ENCODE assay signal across 30 mouse cellular contexts in genomic region chr17:10432525-10433180, GRCm38 (mm10).
DNase-seq lines count a peak whose midpoint lies in the region; TF ChIP-seq lines count a peak whose summit lies in the region.
"Had no signal": no experiment of that assay in that cellular context is flagged by ENCODE, and none has a peak within 500 bp of the region (broad histone marks: within the 10 kb centered on the region; RNA-seq: fewer than 3 reads in every experiment).

No protein-coding gene starts in this region.

- peak overlapping the region; percentile 93 for H3K27ac ChIP-seq in ES-E14 (ENCODE audit: insufficient read depth, low read depth, low read length, poor library complexity, severe bottlenecking)
- H3K27ac ChIP-seq: embryonic facial prominence, embryonic 10.5 days; embryonic facial prominence, embryonic 13.5 days; gastrocnemius, adult 2 months; heart, embryonic 15.5 days; hindbrain, embryonic 10.5 days; hindbrain, embryonic 13.5 days; intestine, embryonic 15.5 days had no signal

- DNase-seq in heart, adult 11 months: peak; percentile 46
- no peak for DNase-seq in heart, adult 9 months (ENCODE audit: low spot score in 2 of 2)
- peak; percentile 3 for DNase-seq in testis, postnatal 10 days (ENCODE audit: low spot score)
- DNase-seq in testis, postnatal 14 days (ENCODE audit: low spot score): no peak
- DNase-seq in ES-E14 (ENCODE audit: low read depth, low spot score): peak; percentile 71
- DNase-seq in ZHBTc4 (ENCODE audit: low read depth, low spot score): peak; percentile 96
- DNase-seq in gastrocnemius, postnatal 25 days: no peak
- DNase-seq in left cerebral cortex, adult 18-20 months (ENCODE audit: low spot score in 2 of 2): no peak
- DNase-seq: adrenal gland, adult 2 months; adrenal gland, postnatal 14 days; B cell, adult 2 months; cerebellum, adult 11 months; cerebellum, adult 2 months; cerebellum, postnatal 10 days; cerebellum, postnatal 36 days; embryo, embryonic 11 days; forebrain, postnatal 0 days; gastrocnemius, adult 2 months; gastrocnemius, postnatal 14 days; heart, postnatal 10 days; heart, postnatal 36 days; kidney, adult 18-20 months had no signal

- peaks cover 18 to 19% of the 10 kb centered on the region in 2 experiments; a peak in 3 of 4 replicates for H3K4me1 ChIP-seq in ES-E14 (ENCODE audit: control insufficient read depth in 2 of 2, insufficient read depth in 2 of 2, low read length in 2 of 2, poor library complexity in 1 of 2)
- H3K4me1 ChIP-seq: embryonic facial prominence, embryonic 13.5 days; hindbrain, embryonic 13.5 days; intestine, embryonic 15.5 days had no signal

- no peaks in the 10 kb centered on the region for H3K9me3 ChIP-seq in ES-E14 (ENCODE audit: control insufficient read depth, insufficient read depth, low read depth, low read length)
- H3K9me3 ChIP-seq: embryonic facial prominence, embryonic 10.5 days; embryonic facial prominence, embryonic 13.5 days; heart, embryonic 12.5 days; heart, embryonic 15.5 days; hindbrain, embryonic 10.5 days; hindbrain, embryonic 13.5 days; intestine, embryonic 15.5 days had no signal

- peak overlapping the region; percentile 40; the same call in 1 of the 2 replicates for H3K9ac ChIP-seq in ES-E14 (ENCODE audit: insufficient read depth, low read depth, low read length, poor library complexity, severe bottlenecking)
- H3K9ac ChIP-seq: embryonic facial prominence, embryonic 13.5 days; forebrain, postnatal 0 days; heart, embryonic 12.5 days; heart, embryonic 15.5 days; hindbrain, embryonic 13.5 days; intestine, embryonic 15.5 days had no signal

- H3K4me3 ChIP-seq in ES-E14 (ENCODE audit: insufficient read depth in 1 of 2, low read depth in 1 of 2, low read length in 2 of 2, poor library complexity in 1 of 2, severe bottlenecking in 1 of 2): peak overlapping the region in 1 of 2 experiments; percentile 1; a peak in 1 of 4 replicates
- H3K4me3 ChIP-seq: embryonic facial prominence, embryonic 10.5 days; embryonic facial prominence, embryonic 13.5 days; erythroblast, embryonic 14.5 days; gastrocnemius, adult 2 months; heart, embryonic 12.5 days; heart, embryonic 15.5 days; hindbrain, embryonic 10.5 days; hindbrain, embryonic 13.5 days; intestine, embryonic 15.5 days had no signal

- in situ Hi-C loops in ES-E14 (cut with MboI; ENCODE audit: low sequenced_read_pairs in 2 of 2, unreplicated experiment in 2 of 2): no loop called here

- H3K36me3 ChIP-seq in ES-E14 (ENCODE audit: control insufficient read depth, insufficient read depth, low read length, poor library complexity, severe bottlenecking): no peaks in the 10 kb centered on the region
- H3K36me3 ChIP-seq: embryonic facial prominence, embryonic 10.5 days; embryonic facial prominence, embryonic 13.5 days; heart, embryonic 12.5 days; heart, embryonic 15.5 days; hindbrain, embryonic 10.5 days; hindbrain, embryonic 13.5 days; intestine, embryonic 15.5 days had no signal

TF ChIP-seq in ES-E14, 5 proteins besides CTCF, POLR2A, EP300 and RAD21:
- TF ChIP-seq ZC3H11A (IDR thresholded peaks at IDR 0.05; ENCODE audit: borderline replicate concordance, low read depth, low read length) (no peak), ZNF384 (IDR thresholded peaks at IDR 0.05; ENCODE audit: low read depth, low read length) (no peak), CHD2 (IDR thresholded peaks at IDR 0.05; ENCODE audit: low read depth, low read length) (0 out of 2 replicates have a peak, but pooled peaks have one; percentile 18), HCFC1 (IDR thresholded peaks at IDR 0.05; ENCODE audit: borderline replicate concordance, insufficient read depth, low read length) (no peak), MAFK (IDR thresholded peaks at IDR 0.05; ENCODE audit: insufficient read depth, low read depth, low read length) (no peak)
TF ChIP-seq in ES-E14: peak in this region for 1.

Comparison
In these comparisons a context has a peak if more than half of its experiments do, and no peak if none do; other contexts are left out.
1. DNase-seq: peak in heart, adult 11 months (single experiment), testis, postnatal 10 days (single experiment), ES-E14 (single experiment) and ZHBTc4 (single experiment); none in heart, adult 9 months (0 of 2), testis, postnatal 14 days (single experiment), gastrocnemius, postnatal 25 days (single experiment) and left cerebral cortex, adult 18-20 months (0 of 2).